Mouse (Mus musculus) cortical plate, adult 2 months (tissue): ENCODE measurements around the gene Dync2h1.
"Not testable (repeated sequence)": the region's sequence is repeated elsewhere in the genome, so short reads cannot be mapped to it uniquely, and the experiment has no call there.

ENCODE experiments used
- CTCF ChIP-seq: fragments of 200-500 bp; IDR thresholded peaks from 2 replicates; pipeline ENCODE4 v1.5.1; 2011; ENCODE audit warnings: mild to moderate bottlenecking, control low read depth, low read length; ENCODE audit not compliant: insufficient read depth; ENCODE audit errors: extremely low read depth
- POLR2A ChIP-seq: fragments of 200-500 bp; IDR thresholded peaks from 2 replicates; pipeline ENCODE4 v1.6.1; 2011; ENCODE audit warnings: mild to moderate bottlenecking, low read length, control low read depth; ENCODE audit not compliant: insufficient read depth; ENCODE audit errors: extremely low read depth

GRCm38 (mm10) chr9:7190694-7191093 lies 6.4 kb upstream of the Dync2h1 start:
- not testable (repeated sequence) for TF ChIP-seq POLR2A, CTCF
